ENCODE assay signal across 46 mouse cellular contexts in the genomic region with DNA sequence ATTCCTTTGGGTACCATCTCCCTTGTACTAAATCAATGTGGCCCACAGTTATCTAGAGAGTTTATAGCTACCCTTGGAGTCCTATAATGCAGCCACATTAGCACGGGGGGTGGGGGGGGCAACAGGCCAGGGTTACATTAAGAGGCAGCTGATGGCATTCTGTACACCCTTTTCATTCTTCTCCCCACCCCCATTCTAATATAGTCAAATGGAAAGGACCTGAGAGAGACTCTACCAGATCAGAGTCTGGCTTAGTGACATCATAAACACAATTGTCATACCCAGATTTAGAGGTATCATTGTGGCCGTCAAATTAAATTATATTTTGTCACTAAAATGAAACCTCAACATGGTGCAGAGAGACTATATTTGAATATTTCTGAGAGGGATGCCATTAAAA. TPM values are rescaled to one million over a fixed set of nuclear protein-coding genes. Genes with fewer than 3 reads are reported as not detected.
"Had no signal": no experiment of that assay in that cellular context is flagged by ENCODE, and none has a peak within 500 bp of the region (broad histone marks: within the 10 kb centered on the region; RNA-seq: fewer than 3 reads in every experiment).

No protein-coding gene starts in this region.

- ATAC-seq: liver, embryonic 12.5 days; liver, postnatal 0 days; lung, postnatal 0 days; midbrain, embryonic 13.5 days; midbrain, embryonic 16.5 days had no signal

- H3K9me3 ChIP-seq: limb, embryonic 10.5 days; limb, embryonic 12.5 days; limb, embryonic 13.5 days; limb, embryonic 15.5 days; liver, embryonic 12.5 days; liver, embryonic 13.5 days; liver, embryonic 15.5 days; lung, embryonic 15.5 days; megakaryocyte, embryonic 14.5 days; midbrain, embryonic 10.5 days; midbrain, embryonic 12.5 days; midbrain, embryonic 13.5 days had no signal

- H3K4me1 ChIP-seq: limb, embryonic 10.5 days; limb, embryonic 12.5 days; limb, embryonic 15.5 days; liver, embryonic 12.5 days; liver, embryonic 13.5 days; liver, embryonic 15.5 days; lung, embryonic 15.5 days; megakaryocyte, embryonic 14.5 days; midbrain, embryonic 13.5 days had no signal

- H3K36me3 ChIP-seq: limb, embryonic 10.5 days; limb, embryonic 12.5 days; limb, embryonic 13.5 days; limb, embryonic 15.5 days; liver, embryonic 12.5 days; liver, embryonic 13.5 days; liver, embryonic 15.5 days; lung, embryonic 15.5 days; midbrain, embryonic 10.5 days; midbrain, embryonic 12.5 days; midbrain, embryonic 13.5 days had no signal

- H3K4me2 ChIP-seq: limb, embryonic 12.5 days; limb, embryonic 13.5 days; limb, embryonic 15.5 days; liver, embryonic 11.5 days; liver, embryonic 12.5 days; liver, embryonic 13.5 days; liver, embryonic 15.5 days; lung, embryonic 14.5 days; lung, embryonic 15.5 days; midbrain, embryonic 11.5 days; midbrain, embryonic 12.5 days; midbrain, embryonic 13.5 days had no signal

- DNase-seq: layer of hippocampus, postnatal 36 days; left cerebral cortex, postnatal 4 days; liver; liver, embryonic 13.5 days; liver, postnatal 0 days; lung, adult 18-20 months; lung, adult 2 months; lung, embryonic 14.5 days; lung, postnatal 10 days; lung, postnatal 14 days; lung, postnatal 36 days; lung, postnatal 4 days; midbrain, embryonic 14.5 days had no signal

- H3K9ac ChIP-seq: limb, embryonic 12.5 days; limb, embryonic 13.5 days; limb, embryonic 15.5 days; liver, embryonic 12.5 days; liver, embryonic 13.5 days; liver, embryonic 14.5 days; liver, embryonic 15.5 days; liver, postnatal 0 days; lung, embryonic 14.5 days; lung, embryonic 15.5 days; midbrain, embryonic 12.5 days; midbrain, embryonic 13.5 days had no signal

- H3K27ac ChIP-seq: left cerebral cortex, adult 2 months; limb, embryonic 10.5 days; limb, embryonic 12.5 days; limb, embryonic 13.5 days; limb, embryonic 15.5 days; liver, embryonic 12.5 days; liver, embryonic 13.5 days; liver, embryonic 14.5 days; liver, embryonic 15.5 days; lung, embryonic 15.5 days; macrophage; midbrain, embryonic 10.5 days; midbrain, embryonic 12.5 days; midbrain, embryonic 13.5 days had no signal

- H3K4me3 ChIP-seq: left cerebral cortex, adult 2 months; limb, embryonic 10.5 days; limb, embryonic 12.5 days; limb, embryonic 13.5 days; limb, embryonic 15.5 days; liver, embryonic 12.5 days; liver, embryonic 13.5 days; liver, embryonic 15.5 days; lung, embryonic 15.5 days; megakaryocyte, embryonic 14.5 days; midbrain, embryonic 10.5 days; midbrain, embryonic 12.5 days; midbrain, embryonic 13.5 days; myocyte had no signal

- H3K27me3 ChIP-seq: limb, embryonic 12.5 days; limb, embryonic 13.5 days; limb, embryonic 15.5 days; liver, embryonic 12.5 days; liver, embryonic 13.5 days; liver, embryonic 15.5 days; lung, embryonic 15.5 days; megakaryocyte, embryonic 14.5 days; midbrain, embryonic 12.5 days; midbrain, embryonic 13.5 days had no signal

RNA-seq across cellular contexts. Expression of a gene that starts 5.7 kb away (rescaled TPM):
- total RNA-seq: layer of hippocampus, postnatal 36 days; left cerebral cortex, adult 18-20 months; left cerebral cortex, adult 2 months; left cerebral cortex, adult 8-10 months; left cerebral cortex, postnatal 10 days; left cerebral cortex, postnatal 14 days; left cerebral cortex, postnatal 25 days; left cerebral cortex, postnatal 36 days; left cerebral cortex, postnatal 4 days; liver, adult 2 months; megakaryocyte progenitor cell, adult 5-6 weeks; megakaryocyte, adult 5-6 weeks; megakaryocyte-erythroid progenitor cell, adult 5-6 weeks; monocyte, adult 5-6 weeks had no signal
- polyA plus RNA-seq: limb, embryonic 10.5 days; limb, embryonic 11.5 days; limb, embryonic 12.5 days; liver, adult 2 months; liver, embryonic 11.5 days; liver, embryonic 12.5 days; liver, embryonic 13.5 days; liver, embryonic 14.5 days; liver, embryonic 15.5 days; liver, embryonic 16.5 days; liver, postnatal 0 days; lung, adult 2 months; lung, embryonic 14.5 days; lung, embryonic 15.5 days; lung, embryonic 16.5 days; lung, postnatal 0 days; macrophage; midbrain, embryonic 10.5 days; midbrain, embryonic 11.5 days; midbrain, embryonic 12.5 days; midbrain, embryonic 13.5 days; midbrain, embryonic 14.5 days; midbrain, embryonic 16.5 days; myocyte had no signal
